Mouse (Mus musculus): Measurements from ENCODE around the gene Grid1. TPM values are rescaled to one million over a fixed set of nuclear protein-coding genes. Genes with fewer than 3 reads are reported as not detected.

The Grid1 gene
- polyA plus RNA-seq, 1 experiment from 2014 or later = 0.40 TPM

DNA sequence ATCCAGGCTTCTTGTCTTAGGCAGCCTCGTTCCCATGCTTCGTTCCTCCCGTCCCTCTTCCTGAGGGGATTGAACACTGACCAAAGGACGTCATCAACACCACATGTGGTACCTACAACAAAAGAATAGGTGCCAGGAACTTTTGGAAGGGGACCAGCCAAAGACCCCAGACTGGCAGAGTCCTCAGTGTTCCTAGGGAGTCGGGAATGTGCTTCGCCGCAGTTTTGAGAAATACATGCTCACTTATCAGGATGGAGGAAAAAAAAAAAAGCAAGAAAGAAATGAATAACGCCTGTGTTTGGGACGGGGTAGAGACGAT lies 8.5 kb upstream of the Grid1 start:
- 64% methylated on average over 10 of the region's 10 CpGs for WGBS
- Histone ChIP-seq H3K9ac (no peak overlapping the region), H3K4me2 (no peak overlapping the region), H3K27me3 (peaks cover 10% of the 10 kb centered on the region), H3K36me3 (no peaks in the 10 kb centered on the region), H3K27ac (no peak overlapping the region), H3K4me3 (no peak overlapping the region), H3K9me3 (no peaks in the 10 kb centered on the region), H3K4me1 (no peaks in the 10 kb centered on the region)
- no peak for ATAC-seq (ENCODE audit: borderline replicate concordance, extremely low read depth, low FRiP score, low TSS enrichment)

DNA sequence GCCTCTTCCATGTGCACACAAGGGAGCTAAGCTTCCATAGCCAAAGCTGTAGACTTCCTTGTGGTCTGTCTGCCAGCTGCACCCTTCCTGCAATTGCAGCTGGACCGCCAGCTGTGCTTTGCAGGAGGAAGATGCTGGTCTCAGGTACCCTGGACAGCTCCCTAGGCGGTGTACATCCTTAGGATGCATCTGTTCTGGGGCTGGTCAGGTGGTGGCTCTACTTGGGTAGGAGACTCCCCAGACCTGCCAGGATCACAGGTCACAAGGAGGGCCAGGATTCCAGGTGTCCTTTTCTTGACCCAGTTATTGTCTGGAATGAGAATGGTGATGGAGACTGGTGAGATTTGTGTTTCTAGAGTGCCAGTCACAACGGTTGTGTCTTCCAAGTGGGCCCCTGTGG lies 3.6 kb upstream of the Grid1 start:
- Histone ChIP-seq H3K9me3 (no peaks in the 10 kb centered on the region), H3K4me1 (peaks cover 15% of the 10 kb centered on the region), H3K4me3 (no peak overlapping the region), H3K27ac (no peak overlapping the region), H3K36me3 (no peaks in the 10 kb centered on the region), H3K9ac (no peak overlapping the region), H3K27me3 (peaks cover 59% of the 10 kb centered on the region), H3K4me2 (no peak overlapping the region)
- WGBS = 31% methylated on average over 3 of the region's 3 CpGs
- ATAC-seq (ENCODE audit: borderline replicate concordance, extremely low read depth, low FRiP score, low TSS enrichment) = no peak

DNA sequence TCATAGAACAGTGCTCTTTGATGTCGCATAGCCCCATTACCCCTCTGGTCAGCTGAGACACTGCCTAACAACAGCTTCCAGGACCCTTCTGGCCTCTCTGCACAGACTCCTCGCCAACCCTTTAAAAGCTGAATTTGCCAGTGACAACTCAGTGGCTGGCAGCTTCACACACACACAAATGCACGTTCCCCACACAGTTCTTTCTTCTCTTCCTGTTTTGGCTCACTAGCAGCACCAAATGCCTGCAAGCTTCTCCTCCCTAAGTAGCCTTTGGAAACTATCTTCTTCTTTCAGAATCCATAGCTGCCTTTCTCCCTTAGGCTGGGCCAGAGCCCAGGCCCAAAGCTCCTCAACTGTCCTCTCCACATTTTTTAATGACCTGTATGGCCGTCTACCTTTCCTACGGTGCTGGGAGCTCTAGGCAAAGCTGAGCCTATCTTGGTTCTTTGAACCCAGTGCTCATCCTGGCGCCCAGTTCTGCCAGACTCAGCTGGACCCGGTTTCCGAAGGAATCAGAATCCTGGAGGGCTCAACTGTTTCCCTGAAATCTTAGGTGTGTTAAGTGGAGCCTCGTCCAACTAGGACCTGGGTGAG lies 1.4 kb upstream of the Grid1 start:
- Histone ChIP-seq H3K27me3 (peaks cover 78% of the 10 kb centered on the region), H3K4me2 (no peak overlapping the region), H3K4me1 (peaks cover 18% of the 10 kb centered on the region), H3K27ac (no peak overlapping the region), H3K9ac (no peak overlapping the region), H3K9me3 (no peaks in the 10 kb centered on the region), H3K4me3 (no peak overlapping the region), H3K36me3 (no peaks in the 10 kb centered on the region)
- WGBS = 5% methylated on average over 9 of the region's 9 CpGs
- no peak for ATAC-seq (ENCODE audit: borderline replicate concordance, extremely low read depth, low FRiP score, low TSS enrichment)

DNA sequence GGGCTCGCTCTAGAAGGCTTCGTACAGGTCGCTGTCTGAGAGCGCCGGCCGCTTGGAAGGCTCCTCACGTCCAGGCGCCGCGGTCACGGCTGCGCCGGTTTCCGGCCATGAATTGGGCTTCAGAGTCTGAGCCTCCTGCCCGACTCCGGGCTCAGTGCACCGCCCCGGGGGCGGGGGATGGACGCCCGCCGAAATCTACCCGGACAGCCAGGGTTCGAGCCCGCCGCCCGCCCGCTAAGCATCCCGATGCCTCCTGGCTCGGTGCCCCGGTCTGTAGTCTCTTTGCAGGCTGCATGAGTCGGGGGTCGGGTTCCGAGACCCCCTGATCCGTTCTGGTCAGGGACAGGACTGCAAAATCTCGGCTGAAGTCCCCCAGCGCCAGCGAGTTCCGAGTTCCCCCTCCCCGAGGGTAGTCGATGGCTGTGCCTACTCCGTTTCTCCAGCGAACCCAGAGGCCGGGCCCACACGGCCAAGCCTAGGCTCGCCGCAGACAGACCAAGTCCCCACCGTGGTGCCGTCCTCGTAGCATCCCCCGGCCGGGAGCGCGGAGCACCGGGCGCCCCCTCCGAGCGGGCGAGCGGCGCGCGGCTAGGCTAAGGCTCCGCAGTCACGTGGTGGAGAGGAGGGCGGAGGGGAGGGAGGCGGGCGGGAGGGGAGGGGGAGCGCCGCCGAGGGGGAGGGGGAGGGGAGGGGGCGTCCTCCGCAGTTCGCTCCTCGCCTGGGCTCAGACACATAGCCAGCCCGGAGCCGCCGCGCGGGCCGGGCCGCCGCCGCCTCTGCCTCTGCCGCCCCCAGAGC lies 588 bp upstream of the Grid1 start:
- 1% methylated on average over 64 of the region's 85 CpGs for WGBS
- H3K4me3 ChIP-seq = peak overlapping the region; percentile 45
- H3K4me2 ChIP-seq = peak overlapping the region; percentile 75
- no peak overlapping the region for H3K27ac ChIP-seq
- no peaks in the 10 kb centered on the region for H3K9me3 ChIP-seq
- peaks cover 86% of the 10 kb centered on the region for H3K27me3 ChIP-seq
- peaks cover 18% of the 10 kb centered on the region for H3K4me1 ChIP-seq
- peak; percentile 52; the same call in 1 of the 2 replicates for ATAC-seq (ENCODE audit: borderline replicate concordance, extremely low read depth, low FRiP score, low TSS enrichment)
- H3K9ac ChIP-seq = 0 out of 2 replicates have a peak overlapping the region, but pooled peaks have one; percentile 2
- H3K36me3 ChIP-seq = no peaks in the 10 kb centered on the region

DNA sequence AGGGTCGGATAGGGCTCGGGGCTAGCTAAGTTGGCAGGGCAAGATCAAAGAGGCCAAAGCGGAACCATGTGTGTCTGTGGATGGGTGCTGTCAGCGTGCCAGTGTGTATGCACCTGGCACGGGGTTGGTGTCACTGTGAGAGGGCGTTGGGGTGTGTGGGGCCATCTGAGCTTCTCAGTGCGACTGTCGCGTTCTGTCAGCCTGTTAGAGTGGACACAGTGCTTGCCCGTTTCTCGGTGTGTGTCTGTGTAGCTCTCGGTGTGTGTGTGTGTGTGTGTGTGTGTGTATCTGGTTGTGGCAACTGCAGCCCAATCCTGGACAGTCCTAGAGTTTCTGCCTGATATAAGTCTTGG lies 721 bp downstream of the Grid1 start:
- H3K27ac ChIP-seq = no peak overlapping the region
- under 1% methylated on average over 12 of the region's 12 CpGs for WGBS
- H3K27me3 ChIP-seq = peaks cover 88% of the 10 kb centered on the region
- peaks cover 18% of the 10 kb centered on the region for H3K4me1 ChIP-seq
- no peaks in the 10 kb centered on the region for H3K9me3 ChIP-seq
- no peaks in the 10 kb centered on the region for H3K36me3 ChIP-seq
- peak overlapping the region; percentile 75 for H3K4me2 ChIP-seq
- ATAC-seq (ENCODE audit: borderline replicate concordance, extremely low read depth, low FRiP score, low TSS enrichment) = 0 out of 2 replicates have a peak, but pooled peaks have one; percentile 9
- H3K4me3 ChIP-seq = peak overlapping the region; percentile 45
- H3K9ac ChIP-seq = 0 out of 2 replicates have a peak overlapping the region, but pooled peaks have one; percentile 2

DNA sequence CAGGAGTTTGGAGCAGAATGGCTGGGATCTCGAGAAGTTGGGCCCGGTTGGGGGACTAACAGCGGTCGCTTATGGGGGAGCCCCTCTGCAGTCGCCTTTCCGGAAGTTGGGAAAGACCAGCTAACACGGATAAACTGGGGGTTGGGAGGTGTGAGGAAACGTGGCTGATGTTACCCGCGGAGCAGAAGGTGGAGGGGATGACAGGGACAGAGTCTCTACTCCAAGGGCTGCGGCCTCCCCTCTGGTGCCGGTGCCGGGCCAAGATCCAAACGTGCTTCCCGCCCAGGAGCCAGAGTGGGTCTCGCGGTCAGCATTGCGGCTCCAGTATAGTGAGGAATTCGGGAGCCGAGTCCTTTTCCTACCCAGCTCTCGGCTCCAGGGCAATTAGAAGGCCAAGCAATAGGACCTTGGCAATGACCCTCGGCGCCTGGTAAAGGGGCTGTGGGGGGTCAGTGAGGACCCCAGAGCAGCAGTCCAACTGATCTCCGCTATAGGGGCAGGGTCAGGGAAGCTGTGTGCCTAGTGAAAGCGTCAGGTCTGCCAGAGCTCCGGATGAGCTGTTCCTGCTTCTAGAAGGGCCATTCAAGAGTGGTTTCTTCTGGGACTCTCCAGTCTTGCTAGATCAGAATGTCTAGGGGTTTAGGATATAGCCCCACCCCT lies 1.4 kb downstream of the Grid1 start:
- Histone ChIP-seq H3K27me3 (peaks cover 83% of the 10 kb centered on the region), H3K4me2 (peak overlapping the region; percentile 75), H3K9me3 (no peaks in the 10 kb centered on the region), H3K9ac (no peak overlapping the region), H3K4me1 (peaks cover 18% of the 10 kb centered on the region), H3K36me3 (no peaks in the 10 kb centered on the region), H3K4me3 (peak overlapping the region; percentile 45; the same call in 1 of the 2 replicates), H3K27ac (no peak overlapping the region)
- 1% methylated on average over 26 of the region's 26 CpGs for WGBS
- no peak for ATAC-seq (ENCODE audit: borderline replicate concordance, extremely low read depth, low FRiP score, low TSS enrichment)

DNA sequence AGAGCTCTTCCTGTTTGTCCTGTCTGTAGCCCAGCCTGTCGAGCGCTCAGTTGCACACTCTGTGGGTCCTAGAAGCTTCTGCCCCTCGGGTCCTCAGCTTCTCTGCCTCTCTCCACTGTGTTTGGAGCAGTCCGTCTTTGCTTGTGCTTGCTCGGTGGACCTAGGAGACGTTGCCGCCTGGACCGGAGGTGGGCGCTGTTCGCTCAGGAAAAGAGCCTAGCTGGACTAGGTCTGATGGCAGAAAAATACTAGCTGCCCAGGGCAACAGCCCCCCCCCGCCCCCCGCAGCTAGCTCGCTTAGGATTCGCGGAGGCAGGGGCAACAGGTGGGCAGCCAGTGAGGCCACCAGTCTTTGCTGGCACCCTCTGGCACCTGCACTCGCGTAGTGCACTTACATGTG lies 3.2 kb downstream of the Grid1 start:
- Histone ChIP-seq H3K36me3 (no peaks in the 10 kb centered on the region), H3K9me3 (no peaks in the 10 kb centered on the region), H3K27me3 (peaks cover 64% of the 10 kb centered on the region), H3K4me3 (no peak overlapping the region), H3K4me2 (no peak overlapping the region), H3K27ac (no peak overlapping the region), H3K9ac (no peak overlapping the region), H3K4me1 (peaks cover 18% of the 10 kb centered on the region)
- ATAC-seq (ENCODE audit: borderline replicate concordance, extremely low read depth, low FRiP score, low TSS enrichment) = no peak
- WGBS = 2% methylated on average over 17 of the region's 17 CpGs

DNA sequence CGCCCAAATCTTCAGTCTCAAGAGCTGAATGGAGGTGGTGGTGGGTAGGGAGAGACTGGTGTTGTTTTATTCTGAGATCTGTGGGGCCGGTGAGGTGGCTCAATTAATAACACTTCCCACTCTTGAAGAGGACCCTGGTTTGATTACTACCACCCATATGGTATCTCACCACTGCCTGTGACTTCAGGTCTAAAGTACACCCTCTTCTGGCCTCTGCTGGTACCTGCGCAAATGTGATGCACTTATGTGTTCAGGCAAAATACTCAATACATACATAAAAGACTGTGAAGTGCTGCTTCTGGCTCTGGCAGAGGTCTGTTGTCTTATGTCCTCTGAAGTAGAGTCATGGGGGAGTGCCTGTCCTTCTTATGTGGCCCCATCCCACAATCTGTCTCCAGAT lies 4.3 kb downstream of the Grid1 start:
- H3K27me3 ChIP-seq = peaks cover 53% of the 10 kb centered on the region

DNA sequence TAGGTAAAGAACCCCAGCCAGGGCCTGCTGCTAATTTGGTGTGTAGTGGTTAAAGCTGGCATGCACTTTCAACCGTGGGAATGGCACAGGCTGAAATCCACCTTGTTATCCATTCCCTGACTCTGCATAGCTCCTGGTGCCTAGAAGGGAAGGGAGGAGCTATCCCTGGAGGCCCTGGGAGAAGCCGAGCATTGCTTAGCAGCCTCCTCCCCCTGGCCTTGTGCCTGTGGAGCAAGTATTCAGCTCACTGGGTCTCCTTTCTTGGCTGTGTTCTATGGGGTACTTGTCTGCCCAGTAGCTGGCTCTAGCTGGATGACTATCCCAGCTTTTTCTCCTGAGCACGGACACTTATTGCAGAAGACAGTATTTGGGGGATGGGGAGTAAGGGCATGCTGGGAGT lies 6.0 kb downstream of the Grid1 start:
- no peak for ATAC-seq (ENCODE audit: borderline replicate concordance, extremely low read depth, low FRiP score, low TSS enrichment)
- no peaks in the 10 kb centered on the region for H3K9me3 ChIP-seq
- no peak overlapping the region for H3K9ac ChIP-seq
- H3K27me3 ChIP-seq = peaks cover 36% of the 10 kb centered on the region
- H3K4me3 ChIP-seq = no peak overlapping the region
- no peaks in the 10 kb centered on the region for H3K36me3 ChIP-seq
- no peak overlapping the region for H3K4me2 ChIP-seq
- 0 out of 2 replicates have a peak, but pooled peaks cover 4% of the 10 kb centered on the region for H3K4me1 ChIP-seq
- WGBS = 35% methylated on average over 3 of the region's 3 CpGs
- no peak overlapping the region for H3K27ac ChIP-seq

More for the DNA sequence above, 4.3 kb downstream of the Grid1 start:
- WGBS = 77% methylated on average over 3 of the region's 3 CpGs
- no peak overlapping the region for H3K4me2 ChIP-seq
- H3K4me1 ChIP-seq = peaks cover 16% of the 10 kb centered on the region
- no peak overlapping the region for H3K27ac ChIP-seq
- no peak overlapping the region for H3K9ac ChIP-seq
- no peak overlapping the region for H3K4me3 ChIP-seq
- no peaks in the 10 kb centered on the region for H3K9me3 ChIP-seq
- ATAC-seq (ENCODE audit: borderline replicate concordance, extremely low read depth, low FRiP score, low TSS enrichment) = no peak
- no peaks in the 10 kb centered on the region for H3K36me3 ChIP-seq

DNA sequence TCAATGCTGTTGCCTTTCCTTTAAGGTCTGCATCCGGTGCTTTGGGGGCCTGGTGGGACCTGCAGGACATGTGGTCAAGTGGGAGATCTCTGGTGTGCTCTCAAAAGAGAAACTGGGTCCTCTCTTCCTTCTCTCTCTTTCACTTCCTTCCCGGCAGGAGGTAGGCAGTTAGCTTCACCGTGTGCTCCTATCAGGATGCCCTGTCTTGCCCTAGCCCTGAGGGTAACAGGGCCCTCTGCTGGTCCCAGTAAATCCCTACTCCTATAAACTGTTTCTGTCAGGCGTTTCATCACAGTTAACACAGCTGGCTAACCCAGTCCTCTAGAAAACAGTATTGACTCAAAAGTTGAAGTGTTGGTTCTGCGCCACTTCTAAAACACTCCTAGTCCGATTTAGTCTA lies 9.9 kb downstream of the Grid1 start:
- H3K27ac ChIP-seq = no peak overlapping the region
- no peak for ATAC-seq (ENCODE audit: borderline replicate concordance, extremely low read depth, low FRiP score, low TSS enrichment)
- H3K9me3 ChIP-seq = no peaks in the 10 kb centered on the region
- no peak overlapping the region for H3K4me2 ChIP-seq
- no peak overlapping the region for H3K4me3 ChIP-seq
- H3K9ac ChIP-seq = no peak overlapping the region
- H3K4me1 ChIP-seq = no peaks in the 10 kb centered on the region
- 57% methylated on average over 6 of the region's 6 CpGs for WGBS
- no peaks in the 10 kb centered on the region for H3K36me3 ChIP-seq
- H3K27me3 ChIP-seq = no peaks in the 10 kb centered on the region; the same call in 1 of the 2 replicates

DNA sequence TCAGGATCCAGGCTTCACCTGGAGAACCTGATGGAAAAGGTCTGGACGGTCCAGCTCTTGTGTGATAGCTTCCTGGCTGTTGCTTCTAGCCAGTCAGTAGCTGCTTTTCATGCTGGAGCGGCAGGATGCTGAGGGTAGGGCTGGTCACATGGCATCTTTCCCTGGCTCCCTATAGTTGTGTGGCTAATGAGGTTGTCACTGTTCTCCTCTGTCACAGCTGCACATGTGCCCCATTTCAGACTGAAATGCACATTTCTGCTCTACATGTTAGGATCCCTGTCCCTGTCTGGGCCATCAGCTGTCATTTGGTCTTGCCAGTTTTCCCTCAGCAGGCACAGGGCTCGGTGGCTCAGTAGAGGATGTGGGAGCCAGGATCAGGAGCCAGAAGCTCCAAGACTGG lies 17.2 kb downstream of the Grid1 start:
- WGBS = 67% methylated on average over 3 of the region's 3 CpGs
- no peak overlapping the region for H3K4me3 ChIP-seq
- ATAC-seq (ENCODE audit: borderline replicate concordance, extremely low read depth, low FRiP score, low TSS enrichment) = no peak

DNA sequence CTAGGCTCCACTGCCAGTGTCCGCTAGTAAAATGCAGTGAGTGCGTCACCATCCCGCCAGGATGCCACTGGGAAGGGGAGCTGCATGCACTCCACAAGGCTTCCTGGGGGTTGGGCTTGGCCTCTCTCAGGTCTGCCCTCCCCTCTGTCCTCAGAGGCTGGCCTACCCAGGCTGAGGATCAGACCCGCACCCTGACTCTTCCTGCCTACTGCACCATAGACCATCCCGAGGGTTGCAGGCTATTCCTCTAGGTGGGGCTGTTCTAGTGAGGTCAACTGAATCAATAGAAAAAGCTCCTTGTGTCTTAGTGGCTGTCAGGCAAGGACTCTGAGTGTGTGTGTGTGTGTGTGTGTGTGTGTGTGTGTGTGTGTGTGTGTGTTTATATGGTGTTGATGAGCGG lies 19.1 kb downstream of the Grid1 start:
- 48% methylated on average over 6 of the region's 6 CpGs for WGBS

More for the DNA sequence above, 17.2 kb downstream of the Grid1 start:
- Histone ChIP-seq H3K4me2 (no peak overlapping the region), H3K9me3 (no peaks in the 10 kb centered on the region), H3K4me1 (no peaks in the 10 kb centered on the region), H3K9ac (no peak overlapping the region), H3K27ac (no peak overlapping the region), H3K36me3 (no peaks in the 10 kb centered on the region), H3K27me3 (no peaks in the 10 kb centered on the region)

More for the DNA sequence above, 19.1 kb downstream of the Grid1 start:
- Histone ChIP-seq H3K9ac (no peak overlapping the region), H3K4me1 (no peaks in the 10 kb centered on the region), H3K36me3 (no peaks in the 10 kb centered on the region), H3K27ac (no peak overlapping the region), H3K4me2 (no peak overlapping the region), H3K9me3 (no peaks in the 10 kb centered on the region), H3K4me3 (no peak overlapping the region), H3K27me3 (no peaks in the 10 kb centered on the region)
- no peak for ATAC-seq (ENCODE audit: borderline replicate concordance, extremely low read depth, low FRiP score, low TSS enrichment)

Data from lung, embryonic 15.5 days (tissue).